Mouse (Mus musculus): ENCODE measurements around the gene Mut. TPM values are rescaled to one million over a fixed set of nuclear protein-coding genes. Genes with fewer than 3 reads are reported as not detected.

Gene Mut
- polyA plus RNA-seq (2021), result 53.7 TPM

- peak; percentile 99 for ATAC-seq
- DNase-seq (ENCODE audit: low read depth, low spot score), result peak; percentile 92
- ChIA-PET POLR2A (no interaction called here), CTCF (interaction anchor here (1.0 kb wide), 1 partner anchor 10 kb away, joined by 3 read pairs; no protein-coding TSS in a partner anchor)
- no peaks in the 10 kb centered on the region for H3K27me3 ChIP-seq
- in situ Hi-C loops (cut with MboI; ENCODE audit: low pct_unique_long_range_greater_than_20kb), result no loop called here
- no peak for TF ChIP-seq CTCF (IDR thresholded peaks at IDR 0.05)
Observed at GRCm38 (mm10) chr17:40934420-40935231, at the start of gene Mut, which contains the start of gene Cenpq. TSS of gene Mut (plus strand) at chr17:40934685. TSS of gene Cenpq (minus strand) at chr17:40935047.

- in situ Hi-C loops (cut with MboI; ENCODE audit: low pct_unique_long_range_greater_than_20kb), result no loop called here
- ATAC-seq (no peak), DNase-seq (ENCODE audit: low read depth, low spot score) (no peak)
- POLR2A ChIA-PET, result interaction anchor here (0.5 kb wide), 1 partner anchor 46 kb away, joined by 3 read pairs; no protein-coding TSS in a partner anchor
- no peak for TF ChIP-seq CTCF (IDR thresholded peaks at IDR 0.05)
- H3K27me3 ChIP-seq, result no peaks in the 10 kb centered on the region
- CTCF ChIA-PET, result interaction anchor here (0.9 kb wide), 1 partner anchor 57 kb away, joined by 3 read pairs; no protein-coding TSS in a partner anchor
Observed at GRCm38 (mm10) chr17:40885155-40885554, 49.3 kb upstream of the Mut start.

- in situ Hi-C loops (cut with MboI; ENCODE audit: low pct_unique_long_range_greater_than_20kb), result no loop called here
- POLR2A ChIA-PET, result no interaction called here
Observed at GRCm38 (mm10) chr17:40887849-40888536, 46.5 kb upstream of the Mut start.

GRCm38 (mm10) chr17:40896863-40897262, 37.6 kb upstream of the Mut start:
- POLR2A ChIA-PET, result no interaction called here
- no peak for DNase-seq (ENCODE audit: low read depth, low spot score)
- CTCF ChIA-PET, result no interaction called here
- H3K27me3 ChIP-seq, result peaks cover 3% of the 10 kb centered on the region
- peak; percentile 57 for ATAC-seq
- in situ Hi-C loops (cut with MboI; ENCODE audit: low pct_unique_long_range_greater_than_20kb), result loop anchor here (5.0 kb wide), 1 partner anchor 65 kb away; no protein-coding TSS in a partner anchor
- peak; percentile 58 for TF ChIP-seq CTCF (IDR thresholded peaks at IDR 0.05)

More at GRCm38 (mm10) chr17:40887849-40888536, 46.5 kb upstream of the Mut start:
- no peak for ATAC-seq
- no peak for DNase-seq (ENCODE audit: low read depth, low spot score)
- TF ChIP-seq CTCF (IDR thresholded peaks at IDR 0.05), result no peak
- H3K27me3 ChIP-seq, result no peaks in the 10 kb centered on the region
- CTCF ChIA-PET, result interaction anchor here (0.6 to 1.5 kb wide), 3 partner anchors 11 to 65 kb away, joined by 3 to 5 read pairs (median 4); no protein-coding TSS in a partner anchor

GRCm38 (mm10) chr17:40899783-40900363, 34.6 kb upstream of the Mut start:
- CTCF ChIA-PET, result interaction anchor here (1.4 to 1.5 kb wide), 2 partner anchors 63 to 75 kb away, joined by 3 to 6 read pairs; no protein-coding TSS in a partner anchor
- in situ Hi-C loops (cut with MboI; ENCODE audit: low pct_unique_long_range_greater_than_20kb), result loop anchor here (5.0 kb wide), 1 partner anchor 68 kb away; no protein-coding TSS in a partner anchor
- peaks cover 3% of the 10 kb centered on the region for H3K27me3 ChIP-seq
- no peak for TF ChIP-seq CTCF (IDR thresholded peaks at IDR 0.05)
- POLR2A ChIA-PET, result no interaction called here
- DNase-seq (ENCODE audit: low read depth, low spot score) (no peak), ATAC-seq (no peak)

GRCm38 (mm10) chr17:40903345-40903744, 31.1 kb upstream of the Mut start:
- in situ Hi-C loops (cut with MboI; ENCODE audit: low pct_unique_long_range_greater_than_20kb), result no loop called here
- ATAC-seq, result no peak
- TF ChIP-seq CTCF (IDR thresholded peaks at IDR 0.05), result no peak
- no peak for DNase-seq (ENCODE audit: low read depth, low spot score)
- H3K27me3 ChIP-seq, result peaks cover 7% of the 10 kb centered on the region
- POLR2A ChIA-PET, result no interaction called here
- CTCF ChIA-PET, result interaction anchor here (0.6 kb wide), 1 partner anchor 1337 kb away, joined by 3 read pairs; no protein-coding TSS in a partner anchor

GRCm38 (mm10) chr17:40904056-40904597, 30.4 kb upstream of the Mut start:
- peaks cover 4% of the 10 kb centered on the region for H3K27me3 ChIP-seq
- DNase-seq (ENCODE audit: low read depth, low spot score) (no peak), ATAC-seq (no peak)
- no peak for TF ChIP-seq CTCF (IDR thresholded peaks at IDR 0.05)
- POLR2A ChIA-PET, result no interaction called here
- in situ Hi-C loops (cut with MboI; ENCODE audit: low pct_unique_long_range_greater_than_20kb), result no loop called here
- CTCF ChIA-PET, result interaction anchor here (1.0 kb wide), 1 partner anchor 17 kb away, joined by 3 read pairs; no protein-coding TSS in a partner anchor

- no peak for ATAC-seq
- CTCF ChIA-PET, result interaction anchor here (1.0 kb wide), 1 partner anchor 16 kb away, joined by 3 read pairs; no protein-coding TSS in a partner anchor
- peaks cover 4% of the 10 kb centered on the region for H3K27me3 ChIP-seq
- in situ Hi-C loops (cut with MboI; ENCODE audit: low pct_unique_long_range_greater_than_20kb), result no loop called here
- POLR2A ChIA-PET, result no interaction called here
- DNase-seq (ENCODE audit: low read depth, low spot score), result no peak
- TF ChIP-seq CTCF (IDR thresholded peaks at IDR 0.05), result no peak
Observed at GRCm38 (mm10) chr17:40904721-40905154, 29.7 kb upstream of the Mut start.

GRCm38 (mm10) chr17:40914250-40914649, 20.2 kb upstream of the Mut start, which contains the start of gene Glyatl3:
TSS of gene Glyatl3 (minus strand) at chr17:40914350.
- in situ Hi-C loops (cut with MboI; ENCODE audit: low pct_unique_long_range_greater_than_20kb), result no loop called here
- CTCF ChIA-PET, result no interaction called here
- ATAC-seq (no peak), DNase-seq (ENCODE audit: low read depth, low spot score) (no peak)
- peaks cover 10% of the 10 kb centered on the region for H3K27me3 ChIP-seq
- TF ChIP-seq CTCF (IDR thresholded peaks at IDR 0.05), result no peak
- POLR2A ChIA-PET, result no interaction called here

- POLR2A ChIA-PET, result no interaction called here
- CTCF ChIA-PET, result no interaction called here
- ATAC-seq (no peak), DNase-seq (ENCODE audit: low read depth, low spot score) (no peak)
- TF ChIP-seq CTCF (IDR thresholded peaks at IDR 0.05), result no peak
- H3K27me3 ChIP-seq, result peaks cover 10% of the 10 kb centered on the region
- in situ Hi-C loops (cut with MboI; ENCODE audit: low pct_unique_long_range_greater_than_20kb), result no loop called here
Observed at GRCm38 (mm10) chr17:40915499-40915898, 19.0 kb upstream of the Mut start.
